Mouse (Mus musculus) bone marrow, adult 2 months (tissue): ENCODE measurements at regions not wholly inside any gene's neighbourhood (a gene's known extent, or its start where the extent isn't known, plus 50 kb on each side); places are given as distances from the start of the nearest gene placed in this dataset.

Source experiments
- CTCF ChIP-seq: fragments of 200-500 bp; IDR thresholded peaks from 2 replicates; pipeline ENCODE4 v1.5.1; 2011; ENCODE audit warnings: low read length, control low read depth; ENCODE audit not compliant: control insufficient read depth, insufficient read depth
- POLR2A ChIP-seq: fragments of 200-500 bp; IDR thresholded peaks from 2 replicates; pipeline ENCODE4 v1.6.1; 2011; ENCODE audit warnings: low read depth, mild to moderate bottlenecking, control low read depth, low read length, borderline replicate concordance; ENCODE audit not compliant: control insufficient read depth

DNA sequence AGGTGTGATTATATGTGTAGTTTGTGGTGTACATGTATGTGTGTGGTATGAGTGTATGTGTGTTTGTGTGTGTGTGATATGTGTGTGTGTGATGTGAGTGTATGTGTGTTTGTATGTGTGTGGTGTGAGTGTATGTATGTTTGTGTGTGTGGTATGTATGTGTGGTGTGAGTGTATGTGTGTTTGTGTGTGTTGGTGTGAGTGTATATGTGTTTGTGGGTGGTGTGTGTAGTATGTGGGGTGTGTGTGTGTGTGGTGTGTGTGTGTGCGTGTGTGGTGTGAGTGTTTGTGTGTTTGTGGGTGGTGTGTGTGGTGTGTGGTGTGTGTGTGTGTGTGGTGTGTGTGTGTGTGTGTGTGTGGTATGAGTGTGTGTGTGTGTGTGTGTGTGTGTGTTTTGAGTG, 160.6 kb upstream of the Tmtc1 start:
- TF ChIP-seq POLR2A: no peak
- TF ChIP-seq CTCF: no peak
